ENCODE assay signal across 21 mouse cellular contexts in genomic region chr14:80244640-80245302, GRCm38 (mm10).
DNase-seq lines count a peak whose midpoint lies in the region; ATAC-seq and TF ChIP-seq lines count a peak whose summit lies in the region.
"Had no signal": no experiment of that assay in that cellular context is flagged by ENCODE, and none has a peak within 500 bp of the region (broad histone marks: within the 10 kb centered on the region; RNA-seq: fewer than 3 reads in every experiment).

No protein-coding gene starts in this region.

- no peak for TF ChIP-seq CTCF in brain, embryonic 14.5 days (IDR thresholded peaks at IDR 0.05; ENCODE audit: borderline replicate concordance, extremely low read depth, insufficient read depth, insufficient read length)

- WGBS in forebrain, embryonic 14.5 days = 81% methylated on average over 4 of the region's 4 CpGs
- WGBS in forebrain, embryonic 10.5 days = 86% methylated on average over 4 of the region's 4 CpGs
- 65% methylated on average over 4 of the region's 4 CpGs for WGBS in forebrain, embryonic 16.5 days

- peak; percentile 61 for ATAC-seq in forebrain, embryonic 14.5 days
- peak; percentile 71 for ATAC-seq in forebrain, embryonic 16.5 days
- ATAC-seq: hindbrain, postnatal 0 days; intestine, postnatal 0 days; midbrain, embryonic 13.5 days had no signal

- no peak overlapping the region for H3K4me2 ChIP-seq in forebrain, embryonic 14.5 days (ENCODE audit: low read length)
- H3K4me2 ChIP-seq in forebrain, embryonic 16.5 days (ENCODE audit: low read length) = no peak overlapping the region
- H3K4me2 ChIP-seq: embryonic facial prominence, embryonic 15.5 days; heart, embryonic 12.5 days; limb, embryonic 15.5 days; lung, embryonic 14.5 days; midbrain, embryonic 13.5 days had no signal

- no peaks in the 10 kb centered on the region; the same call in 1 of the 2 replicates for H3K4me1 ChIP-seq in forebrain, embryonic 14.5 days (ENCODE audit: control insufficient read depth, insufficient read depth, low read length)
- H3K4me1 ChIP-seq in forebrain, embryonic 10.5 days = no peaks in the 10 kb centered on the region
- peaks cover 15% of the 10 kb centered on the region for H3K4me1 ChIP-seq in forebrain, embryonic 16.5 days (replicated peaks; ENCODE audit: control insufficient read depth, insufficient read depth, low read length)
- H3K4me1 ChIP-seq: embryonic facial prominence, embryonic 15.5 days; heart, embryonic 12.5 days; limb, embryonic 15.5 days; megakaryocyte, embryonic 14.5 days; midbrain, embryonic 13.5 days had no signal

- no peak overlapping the region for H3K27ac ChIP-seq in forebrain, embryonic 14.5 days (ENCODE audit: low read depth, low read length)
- H3K27ac ChIP-seq in forebrain, embryonic 10.5 days = no peak overlapping the region
- H3K27ac ChIP-seq in forebrain, embryonic 16.5 days (ENCODE audit: low read length) = no peak overlapping the region
- H3K27ac ChIP-seq: embryonic facial prominence, embryonic 15.5 days; hindbrain, postnatal 0 days; limb, embryonic 15.5 days; liver, embryonic 14.5 days; midbrain, embryonic 13.5 days had no signal

- H3K27me3 ChIP-seq in forebrain, embryonic 14.5 days (replicated peaks; ENCODE audit: control insufficient read depth, insufficient read depth, low read length) = no peaks in the 10 kb centered on the region
- no peaks in the 10 kb centered on the region for H3K27me3 ChIP-seq in forebrain, embryonic 10.5 days (ENCODE audit: poor library complexity, severe bottlenecking)
- H3K27me3 ChIP-seq in forebrain, embryonic 16.5 days (replicated peaks; ENCODE audit: control insufficient read depth, insufficient read depth, low read length) = no peaks in the 10 kb centered on the region
- H3K27me3 ChIP-seq: embryonic facial prominence, embryonic 15.5 days; heart, embryonic 12.5 days; limb, embryonic 15.5 days; megakaryocyte, embryonic 14.5 days; midbrain, embryonic 13.5 days had no signal

- no peaks in the 10 kb centered on the region for H3K36me3 ChIP-seq in forebrain, embryonic 14.5 days (ENCODE audit: control insufficient read depth, insufficient read depth, low read length)
- no peaks in the 10 kb centered on the region for H3K36me3 ChIP-seq in forebrain, embryonic 10.5 days (replicated peaks)
- H3K36me3 ChIP-seq in forebrain, embryonic 16.5 days (ENCODE audit: control insufficient read depth, insufficient read depth) = no peaks in the 10 kb centered on the region
- H3K36me3 ChIP-seq: embryonic facial prominence, embryonic 15.5 days; heart, embryonic 12.5 days; limb, embryonic 15.5 days; midbrain, embryonic 13.5 days had no signal

- peak; percentile 67 for DNase-seq in forebrain, embryonic 14.5 days (ENCODE audit: low spot score)
- DNase-seq in forebrain, embryonic 10.5 days (ENCODE audit: extremely low spot score, low spot score) = no peak
- DNase-seq in brain, adult 2 months (ENCODE audit: low read depth, low spot score) = peak; percentile 69
- DNase-seq in brain, embryonic 14.5 days (ENCODE audit: low read depth) = peak; percentile 67
- no peak for DNase-seq in thymus, postnatal 36 days
- no peak for DNase-seq in spleen, adult 18-20 months
- DNase-seq: adrenal gland, adult 8-10 months; gastrocnemius, postnatal 25 days; heart, adult 18-20 months; heart, postnatal 14 days; kidney, postnatal 25 days; lung, embryonic 14.5 days had no signal

- H3K9me3 ChIP-seq in forebrain, embryonic 14.5 days (replicated peaks; ENCODE audit: control insufficient read depth, low read length) = no peaks in the 10 kb centered on the region
- H3K9me3 ChIP-seq in forebrain, embryonic 10.5 days = no peaks in the 10 kb centered on the region
- no peaks in the 10 kb centered on the region for H3K9me3 ChIP-seq in forebrain, embryonic 16.5 days (ENCODE audit: control insufficient read depth, low read length)
- H3K9me3 ChIP-seq: embryonic facial prominence, embryonic 15.5 days; heart, embryonic 12.5 days; limb, embryonic 15.5 days; midbrain, embryonic 13.5 days had no signal

- no peak overlapping the region for H3K4me3 ChIP-seq in forebrain, embryonic 14.5 days (ENCODE audit: low read depth, low read length)
- no peak overlapping the region for H3K4me3 ChIP-seq in forebrain, embryonic 10.5 days
- H3K4me3 ChIP-seq in forebrain, embryonic 16.5 days (replicated peaks; ENCODE audit: low read length) = no peak overlapping the region
- H3K4me3 ChIP-seq: embryonic facial prominence, embryonic 15.5 days; heart, embryonic 12.5 days; limb, embryonic 15.5 days; megakaryocyte, embryonic 14.5 days; midbrain, embryonic 13.5 days had no signal

- no peak overlapping the region for H3K9ac ChIP-seq in forebrain, embryonic 14.5 days (ENCODE audit: low read length)
- no peak overlapping the region for H3K9ac ChIP-seq in forebrain, embryonic 16.5 days (replicated peaks; ENCODE audit: low read depth, low read length)
- H3K9ac ChIP-seq: embryonic facial prominence, embryonic 15.5 days; heart, embryonic 12.5 days; limb, embryonic 15.5 days; liver, embryonic 14.5 days; lung, embryonic 14.5 days; midbrain, embryonic 13.5 days had no signal

- no peak for TF ChIP-seq POLR2A in brain, embryonic 14.5 days (IDR thresholded peaks at IDR 0.05; ENCODE audit: borderline replicate concordance, extremely low read depth, insufficient read depth, insufficient read length, poor library complexity, severe bottlenecking)

Comparison
In these comparisons a context has a peak if more than half of its experiments do, and no peak if none do; other contexts are left out.
1. DNase-seq: peak in forebrain, embryonic 14.5 days (single experiment), brain, adult 2 months (single experiment) and brain, embryonic 14.5 days (single experiment); none in forebrain, embryonic 10.5 days (single experiment), thymus, postnatal 36 days (0 of 2) and spleen, adult 18-20 months (0 of 2).